Mouse (Mus musculus) monocyte, adult 2 months (primary cell): ENCODE results near the gene Hamp.
A peak's percentile ranks its signal among the peaks of the same experiment; 100 is the strongest.

Experiments
- DNase-seq, 2 experiments: peaks; one replicate each; pipeline ENCODE4 v3.0.0; 2022; ENCODE audit warnings: low spot score in 2 of 2, low read depth in 1 of 2

The Hamp gene

GRCm38 (mm10) chr7:30943909-30944635 lies at the start of gene Hamp:
Gene Hamp (minus strand): TSS chr7:30944032.
- no peak for DNase-seq

GRCm38 (mm10) chr7:30992148-30992547 lies 48.3 kb upstream of the Hamp start:
- no peak for DNase-seq

- no peak for DNase-seq
Measured at GRCm38 (mm10) chr7:30988519-30989162, 44.8 kb upstream of the Hamp start.

- no peak for DNase-seq
Measured at GRCm38 (mm10) chr7:30985357-30985756, 41.5 kb upstream of the Hamp start.

- DNase-seq, result no peak
Measured at GRCm38 (mm10) chr7:30981703-30982102, 37.9 kb upstream of the Hamp start.

GRCm38 (mm10) chr7:30973501-30974289 lies 29.9 kb upstream of the Hamp start, which contains the start of gene Fam187b:
Gene Fam187b (plus strand): TSS chr7:30973790.
- peak; percentile 85 to 87 for DNase-seq

- no peak for DNase-seq
Measured at GRCm38 (mm10) chr7:30973251-30973500, 29.3 kb upstream of the Hamp start, which contains the start of gene Lsr. Gene Lsr (minus strand): TSS chr7:30973464.

- peak in 1 of 2 experiments; percentile 28 for DNase-seq
Measured at GRCm38 (mm10) chr7:30972426-30973250, 28.8 kb upstream of the Hamp start.

- no peak for DNase-seq
Measured at GRCm38 (mm10) chr7:30971901-30972300, 28.1 kb upstream of the Hamp start.

- no peak for DNase-seq
Measured at GRCm38 (mm10) chr7:30969174-30969573, 25.3 kb upstream of the Hamp start.

GRCm38 (mm10) chr7:30968611-30969010 lies 24.8 kb upstream of the Hamp start:
- DNase-seq, result no peak

GRCm38 (mm10) chr7:30966657-30967056 lies 22.8 kb upstream of the Hamp start:
- no peak for DNase-seq

- no peak for DNase-seq
Measured at GRCm38 (mm10) chr7:30965677-30966076, 21.8 kb upstream of the Hamp start.

- no peak for DNase-seq
Measured at GRCm38 (mm10) chr7:30964366-30964765, 20.5 kb upstream of the Hamp start.

- DNase-seq, result no peak
Measured at GRCm38 (mm10) chr7:30962862-30963261, 19.0 kb upstream of the Hamp start.

GRCm38 (mm10) chr7:30959786-30960349 lies 16.0 kb upstream of the Hamp start:
- no peak for DNase-seq

- no peak for DNase-seq
Measured at GRCm38 (mm10) chr7:30958866-30959487, 15.1 kb upstream of the Hamp start.

GRCm38 (mm10) chr7:30958109-30958865 lies 14.5 kb upstream of the Hamp start:
- DNase-seq, result no peak

- DNase-seq, result peak; percentile 72 to 84
Measured at GRCm38 (mm10) chr7:30957367-30957783, 13.5 kb upstream of the Hamp start.
